Mouse (Mus musculus) liver, embryonic 18 days (tissue): Measurements from ENCODE around the gene Katna1. TPM values are rescaled to one million over a fixed set of nuclear protein-coding genes. Genes with fewer than 3 reads are reported as not detected.

ENCODE experiments used
- polyA plus RNA-seq: library from polyadenylated mRNA; depleted of rRNA; stranded (reverse); fragments of >200 nt; gene quantifications from 2 replicates; pipeline ENCODE4 v1.2.3, GENCODE M21; 2012; rRNA removed

Gene Katna1
- 4.8 and 5.2 TPM in 2 replicates for polyA plus RNA-seq

DNA sequence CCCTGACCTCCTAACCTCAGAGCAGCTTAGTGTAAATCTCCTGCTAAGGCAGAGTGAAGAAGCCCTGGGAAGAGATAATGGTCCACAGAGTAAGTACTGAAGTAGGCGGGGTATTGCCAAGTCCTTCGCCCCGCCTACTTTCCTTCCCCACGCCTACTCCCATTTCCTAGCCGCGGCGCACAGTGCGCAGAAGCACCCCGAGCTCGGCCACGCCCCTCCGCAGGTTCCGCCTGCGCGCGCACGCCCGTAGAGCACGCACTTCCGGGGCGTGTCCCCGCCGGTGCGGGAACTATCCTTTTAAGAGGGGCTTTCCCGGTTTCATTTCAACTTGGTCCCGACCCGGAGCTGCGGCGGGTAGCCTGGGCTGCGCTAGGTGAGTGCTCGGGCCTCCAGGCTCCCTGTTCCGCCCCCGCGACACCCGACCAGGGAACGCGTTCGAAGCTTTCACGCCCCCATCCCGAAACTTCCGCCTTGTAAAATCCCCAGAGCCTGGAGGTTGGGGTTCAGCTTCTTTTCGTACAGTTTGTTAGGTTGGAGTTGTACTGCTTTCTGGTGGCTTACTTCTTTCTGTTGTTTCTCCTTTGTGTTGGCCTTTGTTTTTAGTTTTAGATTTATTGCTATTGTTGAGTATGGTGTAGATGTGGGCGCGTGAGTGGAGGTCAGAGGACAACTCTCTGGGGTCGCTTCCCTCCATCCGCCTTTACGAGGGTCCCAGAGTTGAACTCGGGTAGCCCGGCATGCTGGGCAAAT is at the start of gene Katna1:
Katna1 (plus strand) TSS at position 250 of the 750 bp plus-strand sequence.

GRCm38 (mm10) chr10:7680731-7681301 is 45.0 kb upstream of the Katna1 start, which contains the start of the genes Pcmt1 and Lats1:
Gene Pcmt1 (minus strand): TSS chr10:7681136.
Gene Lats1 (plus strand): TSS chr10:7681214.

DNA sequence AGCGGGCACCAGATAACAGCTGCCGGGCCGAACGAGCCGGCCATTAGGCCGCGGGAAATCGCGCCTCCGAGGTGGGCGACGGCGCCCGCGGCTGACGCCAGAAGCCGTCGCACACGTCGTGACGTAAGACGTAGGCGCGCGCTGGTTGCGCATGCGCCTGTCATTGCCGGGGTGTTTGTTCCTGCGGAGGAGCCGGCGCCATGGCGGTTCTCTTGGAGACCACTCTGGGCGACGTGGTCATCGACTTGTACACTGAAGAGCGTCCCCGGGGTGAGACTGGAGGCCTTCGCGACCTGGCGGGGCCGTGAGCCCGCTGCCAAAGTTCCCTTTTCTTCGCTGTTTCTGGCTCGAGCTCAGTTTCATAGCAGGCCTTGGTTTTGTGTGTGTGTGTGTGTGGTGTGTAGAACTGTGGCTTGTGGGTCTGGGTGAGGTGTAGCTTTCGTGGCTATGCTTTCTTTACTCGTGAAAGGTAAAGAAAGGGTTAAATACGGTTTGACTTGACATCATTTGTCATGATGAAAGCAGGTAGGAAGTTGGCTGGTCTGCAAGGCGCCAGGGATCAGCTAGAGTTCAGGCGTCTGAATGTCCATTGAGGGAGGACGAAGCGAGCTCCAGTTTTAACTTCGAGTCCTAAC is 67.1 kb downstream of the Katna1 start, which contains the start of the genes Ginm1 and Ppil4:
Ginm1 (minus strand) TSS at position 74 of the 635 bp plus-strand sequence.
Ppil4 (plus strand) TSS at position 141 of the 635 bp plus-strand sequence.

Other genes starting within 250 kb of the Katna1 start
- gene Lrp11, start 136.2 kb upstream of the Katna1 start, polyA plus RNA-seq: 0.28 and 0.29 TPM in 2 replicates
- 9.0 and 11.1 TPM in 2 replicates for gene Nup43, start 58.5 kb upstream of the Katna1 start, polyA plus RNA-seq
- gene Pcmt1, start 44.9 kb upstream of the Katna1 start, polyA plus RNA-seq: 33.1 TPM in 2 replicates
- gene Lats1, start 44.8 kb upstream of the Katna1 start, polyA plus RNA-seq: 5.4 and 6.3 TPM in 2 replicates
- gene Ginm1, start 66.8 kb downstream of the Katna1 start, polyA plus RNA-seq: 18.5 and 20.3 TPM in 2 replicates
- 6.7 and 7.2 TPM in 2 replicates for gene Ppil4, start 66.9 kb downstream of the Katna1 start, polyA plus RNA-seq
- gene Zc3h12d, start 106.5 kb downstream of the Katna1 start, polyA plus RNA-seq: 0.53 TPM in 2 replicates
- 19.7 and 23.4 TPM in 2 replicates for gene Tab2, start 230.2 kb downstream of the Katna1 start, polyA plus RNA-seq